Mouse (Mus musculus) ovary, adult 10 weeks (tissue): ENCODE results near the gene Itgax. TPM values are rescaled to one million over a fixed set of nuclear protein-coding genes. Genes with fewer than 3 reads are reported as not detected.

Experiments
- polyA plus RNA-seq: library from polyadenylated mRNA; stranded (reverse); fragments of 350-450 nt; fragmentation: Illumina TruSeq; extraction: RNeasy Lipid Tissue Mini Kit (QIAGEN cat#74804); gene quantifications from one replicate; pipeline ENCODE4 v1.2.3, GENCODE M21; 2014

Itgax gene
- 5.0 TPM for polyA plus RNA-seq

GRCm38 (mm10) chr7:128128741-128129720 lies at the start of gene Itgax:
Gene Itgax (plus strand): TSS chr7:128129547.

GRCm38 (mm10) chr7:128154076-128154475 lies 24.7 kb downstream of the Itgax start, which contains the start of gene Itgad:
Gene Itgad (plus strand): TSS chr7:128154376.

Other genes starting within 250 kb of the Itgax start
- gene Prss53, start 238.6 kb upstream of the Itgax start, polyA plus RNA-seq: not detected
- gene Gm21974, start 234.1 kb upstream of the Itgax start, polyA plus RNA-seq: not detected
- 68.1 TPM for gene Vkorc1, start 233.9 kb upstream of the Itgax start, polyA plus RNA-seq
- 3.2 TPM for gene Bckdk, start 225.5 kb upstream of the Itgax start, polyA plus RNA-seq
- 7.5 TPM for gene Kat8, start 217.0 kb upstream of the Itgax start, polyA plus RNA-seq
- gene Prss8, start 199.4 kb upstream of the Itgax start, polyA plus RNA-seq: not detected
- gene Prss36, start 182.8 kb upstream of the Itgax start, polyA plus RNA-seq: not detected
- 903 TPM for gene Fus, start 162.1 kb upstream of the Itgax start, polyA plus RNA-seq
- gene Pycard, start 135.7 kb upstream of the Itgax start, polyA plus RNA-seq: 5.3 TPM
- not detected for gene Trim72, start 125.6 kb upstream of the Itgax start, polyA plus RNA-seq
- 5.8 TPM for gene Itgam, start 66.9 kb upstream of the Itgax start, polyA plus RNA-seq
- not detected for gene Gm49368, start 66.9 kb upstream of the Itgax start, polyA plus RNA-seq
- not detected for gene Itgad, start 24.8 kb downstream of the Itgax start, polyA plus RNA-seq
- gene Cox6a2, start 76.8 kb downstream of the Itgax start, polyA plus RNA-seq: not detected
- 0.26 TPM for gene Armc5, start 107.8 kb downstream of the Itgax start, polyA plus RNA-seq
- gene 9130023H24Rik, start 108.5 kb downstream of the Itgax start, polyA plus RNA-seq: 7.0 TPM
- gene Tgfb1i1, start 117.3 kb downstream of the Itgax start, polyA plus RNA-seq: 18.4 TPM
- not detected for gene Slc5a2, start 136.1 kb downstream of the Itgax start, polyA plus RNA-seq
- 4.8 TPM for gene BC017158, start 168.6 kb downstream of the Itgax start, polyA plus RNA-seq